Mouse (Mus musculus) B cell, adult 62 days (primary cell): ENCODE results near the gene Aars2. TPM values are rescaled to one million over a fixed set of nuclear protein-coding genes. Genes with fewer than 3 reads are reported as not detected.

Experiments
- total RNA-seq: library from RNA; stranded (reverse); gene quantifications from 4 replicates; pipeline ENCODE4 v1.2.4, GENCODE M21; 2023

Aars2 gene
- total RNA-seq = 16.4 to 24.4 TPM (median 20.2 TPM) in 4 replicates

DNA sequence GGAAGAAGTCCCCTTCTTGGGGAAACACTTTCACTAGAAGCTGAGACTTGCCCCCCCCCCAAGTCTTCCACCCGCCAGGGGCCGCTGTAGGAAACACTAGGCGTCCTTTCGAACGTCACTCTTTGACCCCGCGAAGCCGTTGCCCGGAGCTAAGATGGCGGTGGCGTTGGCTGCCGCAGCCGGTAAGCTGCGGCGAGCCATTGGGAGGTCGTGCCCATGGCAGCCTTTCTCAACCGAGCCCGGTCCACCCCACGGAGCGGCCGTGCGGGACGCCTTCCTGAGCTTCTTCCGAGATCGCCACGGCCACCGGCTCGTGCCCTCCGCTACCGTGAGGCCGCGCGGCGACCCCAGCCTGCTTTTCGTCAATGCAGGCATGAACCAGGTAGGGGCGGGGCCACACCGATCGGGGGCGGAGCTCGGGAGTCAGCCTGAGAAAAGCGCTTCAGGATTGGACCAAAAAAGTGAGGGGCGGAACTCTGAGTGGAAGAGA is at the start of gene Aars2:
TSS of gene Aars2 (plus strand) at position 142 of the 490 bp plus-strand sequence.

DNA sequence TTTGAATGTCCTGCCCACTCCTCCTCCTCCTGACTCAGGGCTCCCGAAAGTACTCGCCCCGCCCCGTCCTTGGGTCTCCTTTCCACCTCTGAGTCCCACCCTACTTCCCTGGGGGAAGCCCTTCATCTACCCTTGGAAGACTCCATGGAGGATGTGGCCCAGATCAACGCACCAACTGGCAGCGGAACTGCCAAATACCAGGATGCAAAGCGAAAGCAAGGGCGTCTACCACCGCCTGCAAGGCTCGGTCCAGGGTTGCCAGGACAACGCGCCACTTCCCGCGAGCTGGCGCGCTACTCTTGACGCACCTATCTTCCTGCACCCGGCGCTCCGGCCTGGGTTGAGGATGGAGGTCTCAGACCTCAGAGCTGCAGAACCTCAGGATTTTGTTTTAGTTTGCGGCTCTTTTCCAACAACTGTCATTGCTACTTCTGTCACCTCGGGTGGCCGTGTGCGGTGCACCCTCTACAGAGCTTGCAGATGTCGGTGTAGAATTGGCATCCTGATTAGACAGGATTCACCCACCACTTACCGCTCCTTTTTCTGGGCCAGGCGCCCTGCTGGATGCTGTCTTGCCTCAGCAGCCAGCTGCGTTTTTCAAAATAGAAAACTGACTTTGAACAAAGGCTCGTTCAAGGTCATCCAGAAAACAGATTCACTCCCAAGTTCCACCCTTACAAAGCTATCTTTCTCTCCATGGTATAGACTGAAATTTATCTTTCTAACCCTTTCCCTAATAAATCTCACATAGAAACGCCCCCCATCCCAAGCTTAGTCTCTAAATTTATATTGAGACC is 31.8 kb upstream of the Aars2 start, which contains the start of gene Spats1:
TSS of gene Spats1 (minus strand) at position 747 of the 797 bp plus-strand sequence.

DNA sequence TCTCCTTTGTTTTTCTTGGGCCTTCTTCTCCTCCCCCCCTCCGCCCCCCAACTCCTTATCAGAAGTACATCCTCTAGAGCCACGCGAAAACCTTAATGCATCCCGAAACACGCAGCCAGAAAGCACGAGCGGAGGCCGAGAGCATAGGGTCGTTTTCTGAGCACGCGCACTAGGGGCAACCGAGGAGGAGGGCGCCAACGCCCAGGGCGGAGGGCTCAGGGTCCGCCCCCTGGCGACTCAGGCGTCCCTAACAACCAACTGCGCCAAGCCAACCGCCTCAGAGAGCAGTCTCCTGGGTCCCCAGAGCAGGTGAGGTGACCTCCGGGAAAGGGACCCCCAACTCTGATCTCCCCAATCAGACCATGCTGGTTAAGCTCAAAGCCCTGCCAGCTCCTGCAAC is 16.6 kb downstream of the Aars2 start, which contains the start of gene Tcte1:
TSS of gene Tcte1 (plus strand) at position 172 of the 400 bp plus-strand sequence.

DNA sequence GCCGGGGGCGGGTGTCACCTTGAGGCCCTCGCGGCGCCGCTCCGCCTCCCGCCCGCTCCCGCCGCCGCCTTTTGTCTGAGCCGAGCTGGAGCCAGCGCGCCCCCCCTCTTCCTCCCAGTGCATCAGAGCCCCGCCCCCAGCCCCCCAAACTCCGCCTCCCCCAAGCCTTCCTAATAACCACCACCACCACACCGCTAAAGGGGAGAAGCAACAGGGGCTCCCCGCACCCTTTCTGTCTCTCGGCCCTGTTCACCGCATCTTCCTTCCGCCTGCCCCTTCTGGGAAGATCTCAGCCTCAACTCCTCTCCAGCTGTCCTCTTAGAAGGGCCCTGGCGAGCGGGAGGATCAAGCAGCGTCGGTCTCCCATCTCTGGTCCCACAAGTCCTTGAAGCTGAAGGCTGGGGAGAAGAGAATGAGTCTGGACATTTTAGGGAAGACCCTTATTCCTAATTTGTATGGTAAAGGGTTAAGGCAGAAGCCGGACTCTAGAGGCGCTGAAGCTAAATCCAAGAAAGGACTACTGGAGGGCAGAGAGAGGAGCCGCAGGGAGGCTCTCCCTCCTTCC is 43.1 kb downstream of the Aars2 start, which contains the start of gene Tmem151b:
TSS of gene Tmem151b (minus strand) at position 61 of the 565 bp plus-strand sequence.

DNA sequence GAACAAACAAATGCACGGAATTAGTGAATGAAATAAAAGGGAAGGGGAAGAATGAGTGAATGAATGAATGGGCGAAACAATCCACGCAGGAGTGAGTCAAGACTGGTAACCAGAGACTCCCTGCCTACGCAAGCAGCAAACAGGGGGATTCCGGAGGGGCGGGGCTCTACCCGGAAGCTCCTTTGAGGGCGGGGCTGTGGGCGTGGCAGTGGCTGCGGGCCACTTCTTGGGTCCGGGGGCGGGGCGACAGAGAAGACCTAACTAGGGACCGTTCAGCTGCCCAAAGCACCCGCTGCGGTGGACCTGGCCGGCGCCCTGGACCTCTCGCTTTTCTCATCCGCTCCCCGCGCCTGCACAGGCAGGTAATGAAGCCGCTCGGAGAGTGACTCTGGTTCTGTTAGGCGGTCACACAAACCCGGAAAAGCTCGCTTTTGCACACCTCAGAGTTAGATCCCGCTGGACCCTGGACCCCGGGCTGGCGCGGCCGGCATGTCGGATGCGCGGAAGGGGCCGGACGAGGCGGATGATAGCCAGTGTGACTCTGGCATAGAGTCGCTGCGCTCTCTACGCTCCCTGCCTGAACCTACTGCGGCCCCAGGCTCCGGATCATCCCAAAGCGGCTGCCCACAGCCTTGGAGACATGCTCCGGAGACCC is 48.9 kb downstream of the Aars2 start, which contains the start of gene Nfkbie:
TSS of gene Nfkbie (plus strand) at position 252 of the 655 bp plus-strand sequence.

DNA sequence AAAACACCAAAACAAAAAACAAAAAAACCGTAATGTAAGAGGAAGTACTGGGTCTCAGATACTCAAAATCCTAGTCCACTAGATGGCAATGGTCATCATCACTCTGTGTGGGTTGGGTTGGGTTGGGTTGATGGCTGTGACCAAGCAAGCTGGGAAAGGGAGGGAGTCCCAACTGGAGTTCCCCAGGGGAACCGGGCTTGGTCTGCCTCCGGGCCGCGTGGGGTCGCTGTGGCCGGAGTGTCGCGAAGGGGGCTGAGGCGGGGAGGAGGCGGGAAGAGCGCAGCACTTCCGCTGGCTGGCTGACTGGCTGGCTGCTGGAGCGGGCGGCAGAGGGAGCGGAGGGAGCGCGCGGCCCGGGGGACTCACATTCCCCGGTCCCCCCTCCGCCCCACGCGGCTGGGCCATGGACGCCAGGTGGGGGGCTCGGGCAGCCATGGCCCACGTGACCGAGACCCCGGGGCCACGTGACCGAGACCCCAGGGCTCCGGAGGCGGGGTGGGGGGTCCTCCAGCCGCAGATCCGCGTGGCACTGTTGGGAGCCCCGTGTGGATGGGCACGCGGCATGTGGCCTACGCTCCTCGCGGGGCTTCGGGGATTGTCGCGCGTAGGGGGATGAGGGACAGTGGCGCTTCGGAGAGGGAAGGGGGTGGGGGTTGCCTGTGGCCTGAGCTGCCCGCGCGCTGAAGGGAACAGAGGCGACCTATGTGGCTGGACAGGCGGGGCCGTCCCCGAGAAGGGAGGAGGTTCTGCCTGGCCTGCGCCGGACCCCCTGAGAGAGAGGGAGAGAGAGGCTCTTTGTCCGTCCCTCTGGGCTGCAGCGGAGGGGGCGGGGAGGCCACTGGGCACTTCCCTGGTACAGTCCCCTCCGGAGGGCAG is 57.3 kb downstream of the Aars2 start, which contains the start of gene Slc35b2:
TSS of gene Slc35b2 (plus strand) at position 220 of the 876 bp plus-strand sequence.

Other genes with a start within 250 kb of the Aars2 start
- 87.1 to 94.5 TPM (median 93.3 TPM) in 4 replicates for gene Cdc5l, start 73.1 kb upstream of the Aars2 start, total RNA-seq
- gene Spats1, start 31.4 kb upstream of the Aars2 start, total RNA-seq = not detected in 4 replicates
- not detected in 4 replicates for gene Tcte1, start 16.6 kb downstream of the Aars2 start, total RNA-seq
- gene Tmem151b, start 42.8 kb downstream of the Aars2 start, total RNA-seq = 0.48 to 0.82 TPM (median 0.65 TPM) in 4 replicates
- gene Nfkbie, start 48.9 kb downstream of the Aars2 start, total RNA-seq = 164 to 171 TPM (median 167 TPM) in 4 replicates
- gene Slc35b2, start 57.0 kb downstream of the Aars2 start, total RNA-seq = 57.9 to 79.1 TPM (median 60.5 TPM) in 4 replicates
- 1,053 to 1,253 TPM (median 1,109 TPM) in 4 replicates for gene Hsp90ab1, start 66.4 kb downstream of the Aars2 start, total RNA-seq
- gene Slc29a1, start 92.8 kb downstream of the Aars2 start, total RNA-seq = 17.7 to 23.0 TPM (median 19.6 TPM) in 4 replicates
- not detected in 4 replicates for gene Mymx, start 95.3 kb downstream of the Aars2 start, total RNA-seq
- gene Capn11, start 152.5 kb downstream of the Aars2 start, total RNA-seq = 0.89 TPM in 1 of 4 replicates, not detected in the others
- 21.1 to 26.4 TPM (median 24.9 TPM) in 4 replicates for gene Mrpl14, start 179.5 kb downstream of the Aars2 start, total RNA-seq
- 24.9 to 36.0 TPM (median 29.8 TPM) in 4 replicates for gene Tmem63b, start 180.1 kb downstream of the Aars2 start, total RNA-seq
- gene 1600014C23Rik, start 227.0 kb downstream of the Aars2 start, total RNA-seq = not detected in 4 replicates